Mouse (Mus musculus): ENCODE measurements around the gene Fcgr2b.

Fcgr2b gene

GRCm38 (mm10) chr1:170919308-170919707 is 57.0 kb downstream of the Fcgr2b start:
- DNase-seq = no peak

DNA sequence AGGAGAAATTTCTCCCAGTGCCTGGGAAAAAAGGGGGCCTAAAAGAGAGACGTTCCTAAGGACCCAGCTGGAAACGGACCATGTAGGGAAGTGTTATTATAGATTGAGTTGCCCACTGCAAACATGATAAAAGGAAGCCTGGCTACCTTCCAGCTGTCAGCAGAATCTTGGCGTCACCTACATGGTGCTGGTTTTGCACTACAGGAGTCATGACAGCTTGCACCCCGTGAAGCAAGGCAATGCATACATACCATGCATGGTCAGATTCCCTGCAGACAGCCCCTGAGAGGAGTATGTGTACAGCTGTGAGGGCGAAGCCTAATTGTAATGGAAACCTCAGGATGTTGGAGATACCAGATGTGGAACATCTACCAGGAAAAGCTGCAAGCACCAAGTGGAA is 60.7 kb downstream of the Fcgr2b start:
- no peak for DNase-seq

- DNase-seq = no peak
Observed at GRCm38 (mm10) chr1:170912891-170913615, 63.3 kb downstream of the Fcgr2b start, which contains the start of gene Fcrlb. Gene Fcrlb (minus strand): TSS chr1:170912941.

DNA sequence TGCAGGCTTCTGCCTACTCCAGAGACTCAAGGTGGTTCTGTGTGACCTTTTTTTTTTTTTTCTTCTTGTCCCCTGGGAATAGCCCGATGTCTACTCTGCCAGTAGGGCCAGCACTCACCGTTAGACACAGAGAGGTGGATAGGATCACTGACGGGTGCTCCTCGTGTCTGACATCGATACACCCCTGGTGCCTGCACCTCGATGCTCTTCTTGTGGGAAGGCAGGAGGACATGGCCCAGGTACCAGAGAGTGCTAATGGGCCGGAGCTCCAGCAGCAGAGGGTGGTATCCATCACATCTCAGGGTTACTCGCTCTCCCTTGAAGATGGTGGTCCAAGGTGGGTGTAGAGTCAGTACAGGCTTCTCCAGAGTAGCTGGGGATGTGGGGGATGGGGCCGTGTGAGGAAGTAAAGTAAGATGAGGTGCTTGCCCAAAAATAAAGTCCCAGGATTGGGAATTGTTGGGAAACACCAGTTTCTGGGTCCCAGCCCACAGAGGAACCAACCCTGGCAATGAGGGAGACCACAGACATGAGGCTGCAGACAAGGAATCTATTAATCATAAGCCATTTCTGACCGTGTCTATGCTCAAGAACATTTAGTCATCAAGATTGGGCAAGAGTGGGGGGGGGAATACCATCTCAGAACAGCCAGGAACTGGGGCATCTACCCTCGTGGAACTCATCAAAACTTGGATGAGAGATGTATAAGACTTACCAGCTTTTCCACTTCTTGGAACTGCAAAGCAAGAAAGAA is 64.3 kb downstream of the Fcgr2b start:
- DNase-seq = no peak

All from lung, postnatal 14 days (tissue).